Mouse (Mus musculus): ENCODE data around the gene Syt13.

GRCm38 (mm10) chr2:92904307-92904859 is 10.5 kb upstream of the Syt13 start:
- TF ChIP-seq POLR2A (IDR thresholded peaks at IDR 0.05; ENCODE audit: insufficient read depth, low read depth, low read length) (no peak), EP300 (IDR thresholded peaks at IDR 0.05; ENCODE audit: insufficient read depth, low read depth, low read length) (no peak)

Data from heart, adult 2 months (tissue).